Mouse (Mus musculus) B cell, adult (primary cell): ENCODE results near the gene Pnpt1. TPM values are rescaled to one million over a fixed set of nuclear protein-coding genes. Genes with fewer than 3 reads are reported as not detected.

Experiments used
- total RNA-seq: library from RNA; stranded (reverse); gene quantifications from 4 replicates; pipeline ENCODE4 v1.2.4, GENCODE M21; 2023; ENCODE audit not compliant: inconsistent age

Pnpt1 gene
- 37.2 to 45.7 TPM (median 39.5 TPM) in 4 replicates for total RNA-seq

DNA sequence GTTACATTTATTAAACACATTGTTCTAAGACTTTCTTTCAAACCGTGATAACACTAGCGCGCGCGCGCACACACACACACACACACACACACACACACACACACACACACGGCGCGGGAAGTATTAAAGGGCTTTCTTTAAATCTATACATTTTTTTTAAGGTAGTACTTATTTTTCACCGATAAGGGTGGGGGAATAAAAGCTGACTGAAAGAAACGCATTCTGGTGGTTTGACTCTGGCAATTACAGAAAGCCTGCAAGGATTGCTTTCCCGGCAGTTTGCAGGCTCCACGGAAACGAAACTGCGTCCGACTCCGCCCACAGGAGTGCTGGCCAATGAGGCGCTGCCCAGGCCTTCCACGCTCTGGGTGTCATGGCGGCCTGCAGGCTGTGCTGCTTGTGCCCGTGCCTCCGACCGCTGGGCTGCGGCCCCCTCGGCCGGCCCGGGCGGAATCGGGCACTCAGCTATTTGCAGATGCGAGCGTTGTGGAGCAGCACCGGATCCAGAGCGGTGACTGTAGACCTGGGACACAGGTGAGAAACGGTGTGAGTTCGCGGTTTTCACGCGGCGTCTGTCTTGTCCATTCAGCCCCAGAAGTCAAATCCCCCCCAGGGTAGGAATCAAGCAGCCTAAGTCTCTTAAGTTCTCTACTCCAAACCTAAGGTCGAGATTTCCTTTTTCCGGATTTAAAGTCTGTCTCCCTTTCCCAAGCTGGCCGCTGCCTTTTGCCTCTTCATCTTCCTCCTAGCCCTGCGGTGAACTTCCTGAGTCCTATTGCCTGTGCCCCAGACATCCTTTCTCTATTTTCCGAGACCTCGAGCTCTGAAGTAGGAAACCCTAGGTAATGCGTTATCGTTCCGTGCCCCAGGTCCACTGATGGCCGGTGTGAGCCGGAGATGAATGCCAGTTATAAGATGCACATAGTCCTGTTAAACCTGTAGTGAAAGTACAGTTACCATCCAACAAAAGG lies at the start of gene Pnpt1:
Gene Pnpt1 (plus strand): TSS at position 360 of the 971 bp plus-strand sequence.

DNA sequence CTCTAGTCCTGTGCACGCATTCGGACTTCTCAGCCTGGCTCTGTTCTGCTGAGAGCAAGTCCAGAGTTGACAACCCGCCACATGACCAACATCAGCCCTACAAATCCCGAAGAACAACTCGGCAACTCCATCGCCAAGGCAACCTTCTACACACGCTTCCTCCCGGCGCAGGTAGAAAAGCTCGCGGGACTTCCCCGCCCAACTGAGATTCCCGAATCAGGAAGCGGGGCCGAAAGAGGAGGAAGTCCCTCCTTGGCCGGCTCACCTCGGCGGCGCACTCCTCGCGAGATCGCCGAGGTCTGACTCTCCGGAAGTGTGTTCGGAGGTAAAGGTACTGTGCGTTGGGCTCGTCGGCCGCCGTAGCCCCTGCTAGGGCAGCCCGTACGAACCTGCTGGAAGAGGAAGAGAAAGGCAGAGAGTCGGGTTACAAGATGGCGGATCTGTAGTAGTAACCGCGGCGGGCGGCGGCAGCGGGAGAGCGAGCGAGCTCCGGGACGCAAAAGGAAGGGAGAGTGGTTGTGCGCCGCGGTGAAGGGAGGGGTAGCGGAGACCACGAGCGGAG lies 42.1 kb downstream of the Pnpt1 start, which contains the start of gene Ppp4r3b:
Gene Ppp4r3b (plus strand): TSS at position 328 of the 562 bp plus-strand sequence.

Other genes starting within 250 kb of the Pnpt1 start
- gene Ppp4r3b, start 42.1 kb downstream of the Pnpt1 start, total RNA-seq, result 117 to 153 TPM (median 133 TPM) in 4 replicates
- gene Cfap36, start 116.7 kb downstream of the Pnpt1 start, total RNA-seq, result 22.2 to 31.5 TPM (median 24.2 TPM) in 4 replicates
- gene Ccdc88a, start 242.9 kb downstream of the Pnpt1 start, total RNA-seq, result 7.0 to 11.0 TPM (median 8.3 TPM) in 4 replicates